Mouse (Mus musculus): Measurements from ENCODE around the gene Trove2. TPM values are rescaled to one million over a fixed set of nuclear protein-coding genes. Genes with fewer than 3 reads are reported as not detected.

The Trove2 gene
- polyA plus RNA-seq (2017; shearing (Covaris generic)), result 2.4 TPM

GRCm38 (mm10) chr1:143776446-143777411, at the start of gene Trove2, which contains the start of gene Uchl5:
Trove2 (minus strand) TSS chr1:143777068.
Uchl5 (plus strand) TSS chr1:143777272.

GRCm38 (mm10) chr1:143716038-143716437, 60.8 kb downstream of the Trove2 start, which contains the start of gene Glrx2:
Glrx2 (plus strand) TSS chr1:143716338.

GRCm38 (mm10) chr1:143702741-143703262, 74.1 kb downstream of the Trove2 start, which contains the start of gene Cdc73:
Cdc73 (minus strand) TSS chr1:143702893.

Other genes starting within 250 kb of the Trove2 start
- gene B3galt2, start 136.4 kb downstream of the Trove2 start, polyA plus RNA-seq (2017; shearing (Covaris generic)), result 0.43 TPM
- 85.8 TPM for gene Cdc73, start 74.2 kb downstream of the Trove2 start, polyA plus RNA-seq (2017; shearing (Covaris generic))
- gene Glrx2, start 60.7 kb downstream of the Trove2 start, polyA plus RNA-seq (2017; shearing (Covaris generic)), result 37.1 TPM
- gene Uchl5, start 204 bp upstream of the Trove2 start, polyA plus RNA-seq (2017; shearing (Covaris generic)), result 68.3 TPM
- gene Rgs2, start 227.1 kb upstream of the Trove2 start, polyA plus RNA-seq (2017; shearing (Covaris generic)), result 245 TPM